Mouse (Mus musculus) liver, adult 2 months (tissue): ENCODE data around the gene Slc45a1.

Source experiments
- CTCF ChIP-seq: fragments of 200-500 bp; IDR thresholded peaks from 2 replicates; pipeline ENCODE4 v1.5.1; 2011; ENCODE audit warnings: low read depth, low read length, control low read depth
- POLR2A ChIP-seq: fragments of 200-500 bp; IDR thresholded peaks from 2 replicates; pipeline ENCODE4 v1.6.1; 2011; ENCODE audit warnings: low read length, control low read depth; ENCODE audit not compliant: insufficient read depth; ENCODE audit errors: extremely low read depth

DNA sequence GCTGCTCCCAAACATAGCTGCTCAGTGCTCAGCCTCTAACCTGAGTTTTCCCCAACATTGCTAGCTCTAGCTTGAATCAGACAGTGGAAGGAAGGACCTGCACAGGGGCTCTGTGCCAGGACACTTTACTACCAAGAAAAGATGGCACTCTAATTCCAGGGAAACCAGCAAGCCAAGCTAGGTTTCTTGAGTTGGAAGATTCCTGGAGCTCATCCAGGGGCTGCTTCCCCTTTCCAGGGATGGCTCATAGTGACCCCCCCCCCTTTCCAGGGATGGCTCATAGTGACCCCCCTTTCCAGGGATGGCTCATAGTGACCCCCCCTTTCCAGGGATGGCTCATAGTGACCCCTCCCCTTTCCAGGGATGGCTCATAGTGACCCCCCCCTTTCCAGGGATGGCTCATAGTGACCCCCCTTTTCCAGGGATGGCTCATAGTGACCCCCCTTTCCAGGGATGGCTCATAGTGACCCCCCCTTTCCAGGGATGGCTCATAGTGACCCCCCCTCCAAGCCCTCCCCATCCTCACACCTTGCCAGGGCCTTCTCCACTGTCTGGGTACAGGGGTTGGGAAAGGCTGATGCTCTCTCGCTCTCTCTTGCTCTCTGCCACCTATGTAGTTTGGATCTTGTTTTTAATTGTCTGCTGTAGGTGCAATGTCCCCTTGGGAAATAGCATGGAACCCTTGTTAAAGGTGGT, 48.5 kb downstream of the Slc45a1 start:
- TF ChIP-seq CTCF (no peak), POLR2A (no peak)
